Mouse (Mus musculus) embryonic facial prominence, embryonic 12.5 days (tissue): ENCODE measurements around the gene Maml3. TPM values are rescaled to one million over a fixed set of nuclear protein-coding genes. Genes with fewer than 3 reads are reported as not detected.

Experiments
- ATAC-seq: fragments of 200-750 bp; cut with Nextera tagmentation; 2 replicates; pipeline ENCODE4 v1.8.0; 2017; ENCODE audit not compliant: insufficient number of reproducible peaks, insufficient read depth, low FRiP score, low TSS enrichment
- H3K27ac ChIP-seq: fragments of 300-500 bp; sonication (generic); 2 replicates; pipeline ENCODE4 v1.5.1; 2016; ENCODE audit warnings: mild to moderate bottlenecking
- H3K27me3 ChIP-seq: fragments of 300-500 bp; sonication (generic); 2 replicates; pipeline ENCODE4 v1.6.1; 2016; ENCODE audit warnings: mild to moderate bottlenecking, moderate library complexity
- H3K36me3 ChIP-seq: fragments of 300-500 bp; sonication (generic); 2 replicates; pipeline ENCODE4 v1.6.1; 2016; ENCODE audit warnings: mild to moderate bottlenecking
- H3K4me1 ChIP-seq: fragments of 300-500 bp; sonication (generic); 2 replicates; pipeline ENCODE4 v1.6.1; 2016
- H3K4me2 ChIP-seq: fragments of 300-500 bp; sonication (generic); replicated peaks from 2 replicates; pipeline ENCODE4 v1.6.1; 2016; ENCODE audit warnings: mild to moderate bottlenecking, moderate library complexity
- H3K4me3 ChIP-seq: fragments of 300-500 bp; sonication (generic); 2 replicates; pipeline ENCODE4 v1.5.1; 2016; ENCODE audit warnings: mild to moderate bottlenecking
- H3K9ac ChIP-seq: fragments of 300-500 bp; sonication (generic); 2 replicates; pipeline ENCODE4 v1.6.1; 2016; ENCODE audit warnings: mild to moderate bottlenecking, moderate library complexity
- H3K9me3 ChIP-seq: fragments of 300-500 bp; sonication (generic); 2 replicates; pipeline ENCODE4 v1.6.1; 2016; ENCODE audit warnings: mild to moderate bottlenecking, moderate library complexity
- whole genome bisulfite sequencing: fragments of 180-500 bp; shearing (Covaris S2); methylation state at CpG from one replicate; pipeline ENCODE4 v1.1.7; 2016; 5-methylcytosine and 5-hydroxymethylcytosine counted together
- polyA plus RNA-seq: library from polyadenylated mRNA; unstranded; fragments of >200 nt; fragmentation: Nextera tagmentation; extraction: Ambion mirVana; gene quantifications from 2 replicates; pipeline ENCODE4 v1.2.1, GENCODE M21; 2016

Maml3 gene
- polyA plus RNA-seq, 1 experiment from 2014 or later: 6.4 TPM

- H3K4me2 ChIP-seq: peak overlapping the region; percentile 49
- peak overlapping the region; percentile 91 for H3K27ac ChIP-seq
- no peaks in the 10 kb centered on the region for H3K36me3 ChIP-seq
- H3K4me3 ChIP-seq: peak overlapping the region; percentile 18
- ATAC-seq: peak; percentile 68
- H3K27me3 ChIP-seq: no peaks in the 10 kb centered on the region
- H3K4me1 ChIP-seq: peaks cover 31% of the 10 kb centered on the region
- peak overlapping the region; percentile 24 for H3K9ac ChIP-seq
- H3K9me3 ChIP-seq: no peaks in the 10 kb centered on the region
- 4% methylated on average over 13 of the region's 13 CpGs for whole genome bisulfite sequencing
Measured at GRCm38 (mm10) chr3:51701950-51702349, 402.9 kb downstream of the Maml3 start.

DNA sequence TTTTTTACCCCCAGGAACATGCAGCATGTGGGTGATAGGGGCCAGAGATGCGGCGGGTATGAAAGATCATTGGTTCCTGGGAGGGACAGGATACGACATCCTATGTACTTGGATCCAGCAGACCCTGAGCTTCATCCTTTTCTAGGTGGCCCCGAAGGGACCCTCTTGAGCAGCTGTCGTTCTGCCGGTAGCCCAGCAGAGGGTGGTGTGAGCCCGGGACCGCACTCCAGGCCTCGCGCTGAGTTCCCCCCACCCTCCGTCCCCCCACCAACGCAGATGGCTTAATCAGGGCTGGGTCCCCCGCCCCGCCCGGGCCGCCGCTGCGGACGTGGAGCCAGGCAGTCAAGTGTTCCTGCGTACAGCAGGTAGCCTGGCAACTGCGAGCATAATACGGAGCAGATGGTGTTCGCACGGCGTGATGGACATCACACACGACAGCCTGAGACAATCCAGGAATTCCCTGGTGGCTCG, 403.6 kb downstream of the Maml3 start:
- peak overlapping the region; percentile 20; the same call in 1 of the 2 replicates for H3K9ac ChIP-seq
- WGBS: under 1% methylated on average over 27 of the region's 27 CpGs
- H3K4me1 ChIP-seq: peaks cover 31% of the 10 kb centered on the region
- no peaks in the 10 kb centered on the region for H3K27me3 ChIP-seq
- peaks cover 6% of the 10 kb centered on the region; the same call in 1 of the 2 replicates for H3K36me3 ChIP-seq
- H3K4me2 ChIP-seq: peak overlapping the region; percentile 49
- ATAC-seq: peak; percentile 94
- H3K9me3 ChIP-seq: no peaks in the 10 kb centered on the region
- H3K4me3 ChIP-seq: peak overlapping the region; percentile 18
- peak overlapping the region; percentile 91 for H3K27ac ChIP-seq

DNA sequence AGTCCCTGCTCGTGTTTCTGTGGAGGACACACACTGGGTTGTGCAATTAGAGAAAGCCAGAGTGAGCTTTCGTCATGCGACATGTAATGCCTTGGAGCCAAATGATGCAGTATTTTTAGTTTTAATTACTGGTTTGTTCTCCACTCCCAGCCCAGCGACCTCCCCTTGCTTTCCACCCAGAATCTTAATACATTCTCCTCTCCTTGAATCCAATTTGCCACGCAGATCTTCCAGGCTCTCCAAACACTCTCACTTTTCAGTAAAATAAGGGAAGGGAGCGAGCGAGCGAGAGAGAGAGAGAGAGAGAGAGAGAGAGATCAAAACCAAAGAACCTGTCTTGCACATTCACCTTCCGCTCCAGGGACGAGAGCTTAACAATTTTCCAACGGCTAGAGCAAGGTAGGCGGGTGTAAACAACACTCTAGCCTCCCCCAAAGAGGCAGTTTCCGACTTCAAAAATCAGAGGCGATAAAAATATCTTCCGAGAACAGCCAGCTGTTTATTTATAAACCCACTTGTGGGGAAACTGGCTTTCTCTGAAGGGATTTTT, 404.1 kb downstream of the Maml3 start:
- peak overlapping the region; percentile 49 for H3K4me2 ChIP-seq
- H3K4me3 ChIP-seq: peak overlapping the region; percentile 18; the same call in 1 of the 2 replicates
- H3K36me3 ChIP-seq: peaks cover 9% of the 10 kb centered on the region; the same call in 1 of the 2 replicates
- H3K4me1 ChIP-seq: peaks cover 31% of the 10 kb centered on the region
- H3K27ac ChIP-seq: peak overlapping the region; percentile 91
- 17% methylated on average over 15 of the region's 15 CpGs for WGBS
- no peaks in the 10 kb centered on the region for H3K27me3 ChIP-seq
- no peak for ATAC-seq
- H3K9ac ChIP-seq: 0 out of 2 replicates have a peak overlapping the region, but pooled peaks have one; percentile 20
- H3K9me3 ChIP-seq: no peaks in the 10 kb centered on the region

GRCm38 (mm10) chr3:51700123-51700522, 404.8 kb downstream of the Maml3 start:
- peaks cover 31% of the 10 kb centered on the region for H3K4me1 ChIP-seq
- H3K4me3 ChIP-seq: no peak overlapping the region
- H3K27me3 ChIP-seq: no peaks in the 10 kb centered on the region
- WGBS: 68% methylated on average over 4 of the region's 4 CpGs
- no peak for ATAC-seq
- H3K4me2 ChIP-seq: peak overlapping the region; percentile 49; the same call in 1 of the 2 replicates
- peak overlapping the region; percentile 91; the same call in 1 of the 2 replicates for H3K27ac ChIP-seq
- H3K36me3 ChIP-seq: peaks cover 9% of the 10 kb centered on the region; the same call in 1 of the 2 replicates
- H3K9ac ChIP-seq: no peak overlapping the region
- no peaks in the 10 kb centered on the region for H3K9me3 ChIP-seq

- no peak overlapping the region for H3K4me3 ChIP-seq
- WGBS: 77% methylated on average over 3 of the region's 3 CpGs
- no peak for ATAC-seq
Measured at GRCm38 (mm10) chr3:51697931-51698330, 406.9 kb downstream of the Maml3 start.

DNA sequence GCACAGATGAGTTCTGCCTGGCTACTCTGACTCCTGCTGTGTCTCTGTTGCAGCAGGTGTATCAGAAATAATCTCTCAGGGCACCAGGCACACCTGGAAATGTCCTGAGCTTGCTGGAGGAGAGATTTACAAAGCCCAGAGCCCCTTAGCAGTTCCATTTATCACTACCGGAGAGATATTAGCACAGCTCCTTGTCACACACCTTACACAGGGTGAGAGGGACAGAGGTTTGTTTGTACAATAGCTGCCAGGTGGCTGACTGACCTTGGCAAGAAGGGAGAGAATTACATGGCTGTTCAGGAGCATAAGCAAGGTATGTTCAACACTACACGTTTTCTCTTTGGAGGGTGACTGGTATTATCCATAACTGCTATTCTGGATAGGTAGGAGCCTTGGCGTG, 409.2 kb downstream of the Maml3 start:
- H3K4me2 ChIP-seq: no peak overlapping the region
- 87% methylated on average over 3 of the region's 3 CpGs for WGBS
- H3K9me3 ChIP-seq: no peaks in the 10 kb centered on the region
- no peak overlapping the region for H3K9ac ChIP-seq
- H3K27me3 ChIP-seq: no peaks in the 10 kb centered on the region
- peaks cover 13% of the 10 kb centered on the region for H3K36me3 ChIP-seq
- H3K4me1 ChIP-seq: peaks cover 6% of the 10 kb centered on the region
- no peak for ATAC-seq
- no peak overlapping the region for H3K27ac ChIP-seq
- H3K4me3 ChIP-seq: no peak overlapping the region

More at GRCm38 (mm10) chr3:51697931-51698330, 406.9 kb downstream of the Maml3 start:
- H3K9me3 ChIP-seq: no peaks in the 10 kb centered on the region
- H3K27ac ChIP-seq: no peak overlapping the region
- no peak overlapping the region for H3K9ac ChIP-seq
- H3K4me1 ChIP-seq: peaks cover 25% of the 10 kb centered on the region
- H3K36me3 ChIP-seq: peaks cover 9% of the 10 kb centered on the region; the same call in 1 of the 2 replicates
- no peak overlapping the region for H3K4me2 ChIP-seq
- H3K27me3 ChIP-seq: no peaks in the 10 kb centered on the region

DNA sequence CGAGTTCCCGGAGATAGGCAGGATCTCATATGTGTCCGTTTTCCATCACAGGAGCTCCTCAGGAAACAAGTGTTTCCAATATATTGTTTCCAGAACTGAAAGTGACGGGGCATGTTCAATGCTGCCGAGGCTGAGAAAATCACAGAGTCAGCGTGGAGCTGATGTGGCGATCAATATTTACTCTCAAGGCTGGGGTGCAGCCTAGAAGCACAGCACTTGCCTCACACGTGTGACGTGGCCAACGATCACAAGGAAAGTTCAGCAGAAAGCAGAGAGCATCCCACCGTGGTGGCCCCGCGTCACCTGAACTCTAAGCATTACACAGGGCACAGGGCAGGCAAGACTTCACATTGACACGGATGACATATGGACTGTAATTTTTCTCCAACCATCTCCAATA, 410.3 kb downstream of the Maml3 start:
- H3K4me2 ChIP-seq: no peak overlapping the region
- no peak for ATAC-seq
- H3K9ac ChIP-seq: no peak overlapping the region
- no peak overlapping the region for H3K27ac ChIP-seq
- H3K27me3 ChIP-seq: no peaks in the 10 kb centered on the region
- H3K9me3 ChIP-seq: no peaks in the 10 kb centered on the region
- WGBS: 86% methylated on average over 14 of the region's 14 CpGs
- no peaks in the 10 kb centered on the region for H3K4me1 ChIP-seq
- no peak overlapping the region for H3K4me3 ChIP-seq
- H3K36me3 ChIP-seq: peaks cover 25% of the 10 kb centered on the region

GRCm38 (mm10) chr3:51693196-51693595, 411.7 kb downstream of the Maml3 start:
- Histone ChIP-seq H3K4me2 (no peak overlapping the region), H3K27ac (no peak overlapping the region), H3K9me3 (no peaks in the 10 kb centered on the region), H3K9ac (no peak overlapping the region), H3K36me3 (peaks cover 37% of the 10 kb centered on the region), H3K4me1 (no peaks in the 10 kb centered on the region), H3K4me3 (no peak overlapping the region), H3K27me3 (no peaks in the 10 kb centered on the region)
- ATAC-seq: no peak
- 82% methylated on average over 10 of the region's 10 CpGs for WGBS

DNA sequence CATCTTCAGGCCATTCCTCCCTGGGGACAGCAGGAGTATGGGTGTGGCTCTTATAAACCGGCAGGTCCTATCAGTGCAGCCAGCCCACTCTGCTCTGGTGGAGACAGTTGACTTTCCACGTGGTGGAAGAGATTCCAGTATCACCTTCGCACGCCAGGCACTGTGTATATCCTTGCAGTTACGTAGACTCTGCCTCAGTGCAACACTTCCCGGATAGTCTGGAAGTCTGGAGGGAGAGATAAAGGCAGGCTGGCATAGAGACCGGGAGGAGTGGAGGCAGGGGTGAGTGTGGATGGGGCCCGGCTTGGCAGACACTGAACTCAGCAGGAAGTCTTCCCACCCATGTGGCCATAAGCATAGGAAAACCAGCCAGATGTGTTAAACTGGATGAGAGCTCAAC, 416.2 kb downstream of the Maml3 start:
- no peak overlapping the region for H3K4me2 ChIP-seq
- no peaks in the 10 kb centered on the region for H3K27me3 ChIP-seq
- H3K4me3 ChIP-seq: no peak overlapping the region
- no peak overlapping the region for H3K9ac ChIP-seq
- H3K9me3 ChIP-seq: no peaks in the 10 kb centered on the region
- H3K4me1 ChIP-seq: no peaks in the 10 kb centered on the region
- H3K36me3 ChIP-seq: peaks cover 29% of the 10 kb centered on the region
- no peak overlapping the region for H3K27ac ChIP-seq
- ATAC-seq: no peak
- WGBS: 89% methylated on average over 8 of the region's 8 CpGs

DNA sequence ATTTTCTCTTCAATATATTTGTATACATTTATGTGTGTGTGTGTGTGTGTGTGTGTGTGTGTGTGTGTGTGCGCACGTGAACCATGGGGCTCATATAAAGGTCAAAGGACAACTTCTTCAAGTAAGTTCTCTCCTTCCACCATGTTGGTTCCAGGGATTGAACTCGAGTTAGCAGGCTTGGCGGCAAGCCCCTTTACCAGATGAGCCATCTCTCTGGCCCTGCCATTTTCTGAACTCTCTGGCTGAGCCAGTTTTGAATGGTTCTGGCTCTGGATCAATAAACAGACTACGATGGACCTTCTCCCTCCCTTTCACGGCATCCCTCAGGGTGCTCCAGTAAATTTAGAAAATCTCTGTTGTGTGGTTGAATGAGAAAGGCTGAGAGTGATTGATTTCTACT, 418.1 kb downstream of the Maml3 start:
- no peak for ATAC-seq
- Histone ChIP-seq H3K4me2 (no peak overlapping the region), H3K9me3 (no peaks in the 10 kb centered on the region), H3K27ac (no peak overlapping the region), H3K27me3 (no peaks in the 10 kb centered on the region), H3K4me1 (no peaks in the 10 kb centered on the region), H3K36me3 (peaks cover 29% of the 10 kb centered on the region), H3K9ac (no peak overlapping the region), H3K4me3 (no peak overlapping the region)
- 83% methylated on average over 6 of the region's 6 CpGs for WGBS

DNA sequence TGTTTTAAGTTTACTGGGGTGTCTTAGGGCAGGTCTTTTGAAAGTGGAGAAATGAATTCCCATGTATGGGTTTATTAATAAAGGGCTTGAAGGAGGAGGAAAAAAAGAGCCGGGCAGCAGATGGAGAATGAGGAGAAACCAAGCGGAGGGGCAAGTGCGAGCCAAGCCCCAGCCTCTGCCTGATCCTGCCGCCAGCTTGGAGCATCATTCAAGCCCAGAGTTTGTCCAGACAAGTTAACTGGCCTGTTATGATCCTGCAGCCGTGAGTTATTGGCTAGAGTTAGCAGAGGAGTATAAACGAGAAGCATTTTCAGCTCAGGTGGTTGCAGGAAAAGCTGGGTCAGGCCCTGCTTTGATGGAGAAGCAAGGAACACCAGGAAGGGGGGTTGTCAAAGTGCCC, 418.6 kb downstream of the Maml3 start:
- Histone ChIP-seq H3K4me2 (no peak overlapping the region), H3K4me1 (no peaks in the 10 kb centered on the region), H3K9ac (no peak overlapping the region), H3K36me3 (peaks cover 29% of the 10 kb centered on the region), H3K27me3 (no peaks in the 10 kb centered on the region), H3K27ac (no peak overlapping the region), H3K4me3 (no peak overlapping the region), H3K9me3 (no peaks in the 10 kb centered on the region)
- ATAC-seq: no peak
- whole genome bisulfite sequencing: 85% methylated on average over 6 of the region's 6 CpGs

DNA sequence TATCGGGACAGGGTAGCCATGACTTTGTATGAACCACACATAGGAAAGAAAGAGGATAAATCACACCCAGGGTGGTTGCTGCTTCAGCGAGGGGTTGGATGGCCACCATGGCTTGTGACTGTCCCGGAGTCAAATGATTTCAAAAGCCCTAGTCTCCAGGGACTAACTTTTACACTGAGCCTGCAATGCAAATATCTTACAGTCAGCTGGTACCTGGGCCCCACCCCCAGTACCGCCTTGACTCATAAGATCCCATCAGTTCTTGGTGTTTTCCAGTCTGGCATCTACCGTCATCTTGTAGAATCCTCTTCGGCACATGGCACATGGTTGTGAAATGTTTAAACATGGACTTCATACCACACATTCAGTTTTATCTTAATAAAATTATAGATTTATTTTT, 419.3 kb downstream of the Maml3 start:
- Histone ChIP-seq H3K27ac (no peak overlapping the region), H3K36me3 (peaks cover 23% of the 10 kb centered on the region), H3K4me1 (no peaks in the 10 kb centered on the region), H3K4me3 (no peak overlapping the region), H3K27me3 (no peaks in the 10 kb centered on the region), H3K4me2 (no peak overlapping the region), H3K9ac (no peak overlapping the region), H3K9me3 (no peaks in the 10 kb centered on the region)
- WGBS: 95% methylated on average over 6 of the region's 6 CpGs
- no peak for ATAC-seq
